Mouse (Mus musculus) adrenal gland, adult (tissue): ENCODE results near the gene Kalrn.
A peak's percentile ranks its signal among the peaks of the same experiment; 100 is the strongest.

Experiments
- DNase-seq, 2 experiments: peaks; one replicate each; pipeline ENCODE4 v3.0.0; 2022 to 2023; ENCODE audit warnings: low spot score in 1 of 2; ENCODE audit not compliant: inconsistent age in 2 of 2

The Kalrn gene

DNA sequence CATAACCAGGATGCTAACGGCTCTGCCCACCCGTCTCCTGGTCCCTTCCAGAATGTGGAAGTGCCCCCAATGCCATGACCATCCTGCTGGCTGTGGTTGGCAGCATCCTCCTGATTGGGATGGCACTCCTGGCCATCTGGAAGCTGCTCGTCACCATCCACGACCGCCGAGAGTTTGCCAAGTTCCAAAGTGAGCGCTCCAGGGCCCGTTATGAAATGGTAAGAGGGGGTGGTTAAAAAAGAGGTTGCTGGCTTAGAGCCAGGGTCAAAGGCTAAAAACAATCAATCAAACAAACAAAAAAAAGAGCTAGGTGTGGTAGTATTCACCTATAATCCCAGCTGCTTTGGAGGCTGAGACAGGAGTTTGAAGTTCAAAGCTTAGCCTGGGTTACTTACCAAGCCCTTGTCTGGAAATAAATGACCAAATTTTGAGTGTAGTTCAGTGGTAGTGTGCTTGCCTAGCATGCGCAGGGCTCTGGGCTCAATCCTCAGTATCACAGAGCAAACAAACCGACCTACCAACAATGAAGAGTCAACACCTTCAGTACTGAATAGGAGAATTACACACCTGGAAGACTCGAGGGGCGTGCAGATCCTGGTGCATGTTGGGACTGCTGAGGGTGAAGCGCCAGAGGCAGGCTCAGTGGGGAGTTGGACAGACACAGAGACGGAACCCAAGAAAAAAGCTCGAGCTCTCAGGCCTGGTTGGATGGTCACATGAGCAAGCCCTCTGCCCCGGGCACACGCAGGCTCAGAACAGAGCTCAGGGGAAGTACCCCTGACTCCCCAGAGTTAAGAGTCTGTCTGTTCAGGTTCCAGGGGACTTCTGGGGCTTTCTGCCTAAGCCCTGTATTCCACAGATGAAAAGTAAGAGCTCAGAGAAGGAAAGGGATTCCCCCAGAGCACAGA is 625.4 kb downstream of the Kalrn start:
- peak in 1 of 2 experiments; percentile 43 for DNase-seq

DNA sequence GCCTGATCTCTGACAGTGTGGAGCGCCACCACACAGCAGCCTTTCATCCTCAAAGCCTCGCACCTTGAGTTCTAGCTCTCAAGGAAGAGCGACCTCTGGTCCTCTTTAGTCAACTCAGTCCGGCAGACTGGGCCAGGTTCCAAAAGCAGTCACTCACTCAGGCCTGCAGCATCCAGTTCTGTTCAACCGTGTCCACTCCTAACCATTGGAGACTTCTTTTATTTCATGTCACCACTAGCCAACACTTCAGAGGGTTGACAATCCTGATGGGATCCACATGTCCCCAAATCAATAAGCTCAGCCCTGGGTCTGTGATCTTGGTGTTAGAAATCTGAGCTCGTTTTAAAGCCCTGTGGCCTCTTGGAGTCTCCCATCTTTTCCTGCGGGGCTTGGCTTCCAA is 627.3 kb downstream of the Kalrn start:
- peak in 1 of 2 experiments; percentile 41 for DNase-seq

DNA sequence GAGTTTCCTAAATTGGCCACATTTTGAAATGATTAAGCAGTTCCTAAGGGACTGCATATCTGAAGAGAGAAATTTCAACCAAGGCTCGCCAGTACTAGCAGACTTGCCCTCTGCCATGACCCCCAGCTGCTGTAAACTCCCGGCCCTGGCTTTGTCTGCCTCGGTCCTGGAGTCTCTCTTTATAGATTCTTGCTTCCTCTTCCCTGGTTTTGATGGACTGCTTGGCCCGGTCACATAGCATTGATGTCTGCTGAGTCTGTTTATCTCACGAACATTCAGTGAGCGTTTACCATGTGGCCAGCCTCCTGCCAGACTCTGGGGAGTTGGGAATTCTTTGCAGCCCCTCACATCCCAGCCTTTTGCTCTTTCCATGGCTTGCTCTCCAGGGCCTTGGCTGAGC is 628.6 kb downstream of the Kalrn start:
- DNase-seq: peak in 1 of 2 experiments; percentile 55

DNA sequence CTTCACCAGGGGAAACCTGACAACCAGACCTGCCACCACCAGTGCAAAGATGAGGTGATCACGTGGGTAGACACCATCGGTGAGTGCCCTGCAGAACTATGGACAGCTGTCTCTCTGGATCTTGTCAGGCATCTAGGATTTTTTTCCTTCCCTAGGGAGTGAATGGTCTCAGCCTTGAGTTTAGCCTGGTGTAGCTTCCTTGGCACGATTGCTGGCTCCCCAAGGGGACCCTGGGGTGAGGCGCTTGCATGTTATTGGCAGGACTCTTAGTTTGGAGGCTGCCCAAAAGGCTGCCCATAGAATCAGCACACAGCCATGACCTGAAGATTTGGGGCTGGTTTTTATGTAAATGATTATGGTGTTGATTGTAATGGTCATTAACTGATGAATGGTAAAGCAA is 629.2 kb downstream of the Kalrn start:
- DNase-seq: peak in 1 of 2 experiments; percentile 59

DNA sequence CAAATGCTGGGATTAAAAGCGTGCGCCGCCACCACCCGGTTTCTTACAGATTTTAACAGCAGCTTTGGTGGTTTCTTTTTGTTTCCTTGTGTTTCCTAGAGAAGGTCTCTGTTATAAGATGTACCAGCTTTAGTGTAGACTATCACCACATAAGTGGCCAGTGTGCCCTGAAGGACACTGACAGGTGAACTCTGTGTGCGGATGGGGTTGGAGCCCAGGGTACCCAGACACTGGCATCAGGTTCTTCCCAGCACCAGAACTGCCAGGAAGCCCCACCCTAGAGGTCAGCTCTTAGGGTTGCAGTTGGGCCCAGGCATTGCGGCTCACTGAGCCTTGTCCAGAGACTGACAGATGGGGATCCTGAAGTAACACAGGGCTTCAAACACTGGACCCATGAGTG is 629.9 kb downstream of the Kalrn start:
- peak in 1 of 2 experiments; percentile 28 for DNase-seq

DNA sequence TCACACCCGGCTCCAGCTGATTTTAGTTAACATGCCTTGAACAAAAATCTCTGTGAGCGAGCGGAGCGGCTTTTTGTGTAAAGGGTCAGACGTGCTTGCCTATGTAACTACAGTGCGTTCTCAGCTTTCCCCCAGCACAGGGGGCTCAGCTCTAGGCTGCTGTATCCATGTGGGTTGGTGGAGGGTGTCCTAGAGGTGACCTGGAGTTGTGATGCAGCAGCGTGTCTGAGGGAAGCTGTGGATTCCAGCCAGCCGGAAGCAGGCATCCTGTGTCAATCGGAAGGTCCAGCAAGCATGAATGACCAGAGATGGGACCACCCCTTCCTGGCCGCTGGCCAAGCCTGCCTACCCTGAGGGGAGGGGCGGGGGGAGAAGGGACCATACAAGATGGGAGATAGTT is 631.0 kb downstream of the Kalrn start:
- peak; percentile 69 to 82 for DNase-seq

DNA sequence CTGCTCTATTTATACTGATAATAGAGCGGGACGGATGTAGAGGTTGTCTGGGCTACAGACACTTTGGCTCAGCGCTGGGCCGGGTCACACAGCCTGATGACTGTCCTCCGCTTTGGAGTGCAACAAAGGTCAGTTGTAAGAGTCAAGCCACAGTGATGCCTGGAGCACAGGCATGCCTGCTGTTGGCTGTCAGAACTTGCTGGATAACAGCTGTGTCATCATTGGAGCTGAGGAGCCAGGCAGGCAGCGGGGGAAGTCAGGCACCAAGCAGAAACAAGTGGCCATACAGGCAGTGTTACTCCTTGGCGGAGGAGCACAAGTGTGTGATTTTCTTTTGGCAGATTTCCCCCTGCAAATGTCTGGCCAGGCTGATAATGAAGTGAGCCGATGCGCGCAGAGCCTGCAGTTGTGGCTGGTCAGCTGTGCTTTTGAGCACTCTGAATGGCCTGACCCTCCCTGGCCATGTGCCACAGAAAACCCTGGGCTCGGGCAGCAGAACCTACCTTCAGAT is 632.0 kb downstream of the Kalrn start:
- DNase-seq: peak; percentile 56 to 70

DNA sequence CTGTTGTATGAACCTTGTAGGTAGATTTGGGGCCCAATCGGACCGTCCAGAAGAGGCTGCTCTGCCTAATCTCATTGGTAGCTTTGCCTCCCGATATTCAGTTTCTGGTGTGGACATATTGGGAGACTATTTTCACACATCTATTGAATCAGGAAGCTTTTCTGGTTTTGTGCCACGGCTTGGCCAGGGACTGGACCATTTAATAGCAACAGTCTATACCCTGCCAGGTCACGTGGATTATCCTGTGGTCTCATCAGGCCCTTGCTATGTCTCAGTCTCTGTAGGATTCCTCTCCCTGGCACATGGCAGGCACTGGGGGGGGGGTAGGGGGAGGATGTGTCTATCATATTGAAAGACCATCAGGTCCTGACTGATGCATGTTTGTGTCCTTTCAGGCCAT is 633.2 kb downstream of the Kalrn start:
- no peak for DNase-seq

DNA sequence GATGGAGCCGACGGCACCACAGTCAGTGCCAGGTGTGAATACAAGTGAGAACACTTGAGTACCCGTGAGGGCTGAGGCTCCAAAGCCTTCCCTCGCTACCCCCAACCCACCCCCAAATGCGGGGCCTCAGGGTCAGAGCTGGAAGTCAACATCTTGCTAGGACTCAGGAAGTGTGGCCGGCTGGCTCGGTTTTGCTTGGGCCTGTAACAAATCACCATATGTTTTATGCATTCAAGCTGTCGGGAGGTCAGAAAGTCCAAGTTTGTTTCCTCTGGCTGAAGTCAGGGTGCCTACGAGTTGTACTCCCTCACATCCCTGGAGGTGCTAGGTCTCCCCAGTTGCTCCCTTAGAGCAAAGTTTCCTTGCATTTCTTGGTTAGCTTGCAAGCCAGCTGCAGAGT is 633.7 kb downstream of the Kalrn start:
- no peak for DNase-seq

DNA sequence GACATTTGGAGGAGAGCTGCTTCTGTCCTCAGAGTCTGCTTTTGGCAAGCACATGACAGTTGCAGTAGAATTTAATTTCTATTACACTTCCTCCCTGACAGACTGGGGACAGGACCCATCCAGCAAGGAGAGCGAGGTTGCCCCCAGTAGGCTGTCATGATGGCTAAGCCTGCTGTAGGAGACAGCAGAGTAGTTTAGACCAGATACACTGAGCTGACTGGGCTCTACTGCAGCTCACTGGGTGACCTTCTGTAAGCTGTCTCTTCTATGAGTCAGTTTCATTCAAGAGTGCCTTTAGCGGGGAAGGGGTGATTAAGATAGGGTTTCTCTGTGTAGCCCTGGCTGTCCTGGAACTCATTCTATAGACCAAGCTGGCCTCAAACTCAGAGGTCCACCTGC is 634.2 kb downstream of the Kalrn start:
- peak in 1 of 2 experiments; percentile 71 for DNase-seq

DNA sequence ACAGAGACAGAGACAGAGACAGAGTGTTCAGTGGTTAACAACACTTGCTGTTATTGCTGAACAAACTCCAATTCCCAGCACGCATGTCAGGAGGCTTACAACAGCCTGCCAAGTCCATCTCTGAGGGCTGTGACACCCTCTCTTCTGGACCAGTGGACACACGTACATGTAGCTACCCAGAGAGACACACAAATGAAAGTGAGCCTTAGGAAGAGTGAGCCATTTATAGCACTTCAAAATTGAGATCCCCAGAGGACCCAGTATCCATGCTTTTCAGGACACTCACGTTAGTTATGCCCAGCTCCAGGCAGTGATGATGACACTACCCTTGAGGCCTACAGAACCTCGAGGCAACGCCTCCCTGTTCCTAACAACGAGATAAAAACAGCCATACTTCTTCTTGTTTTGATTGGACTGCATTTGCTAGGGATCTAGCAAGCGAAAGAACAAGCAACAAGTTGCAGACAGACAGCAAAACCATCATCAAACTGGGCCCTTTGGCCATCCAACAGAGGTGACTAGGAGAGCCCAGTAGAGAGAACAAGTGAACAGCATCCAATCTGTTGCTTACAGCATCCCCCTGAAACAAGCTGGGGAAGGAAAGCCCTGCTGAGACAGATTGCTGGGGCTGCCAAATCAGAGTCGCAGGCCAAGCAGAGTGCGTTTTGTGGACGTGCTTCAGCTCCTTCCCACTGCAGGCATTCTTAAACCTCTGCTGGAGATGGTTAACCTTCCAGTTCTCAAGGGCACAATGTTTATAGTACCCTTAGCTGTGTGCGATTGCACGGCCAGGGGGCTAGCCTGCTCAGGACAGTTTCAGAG is 634.8 kb downstream of the Kalrn start:
- DNase-seq: no peak

DNA sequence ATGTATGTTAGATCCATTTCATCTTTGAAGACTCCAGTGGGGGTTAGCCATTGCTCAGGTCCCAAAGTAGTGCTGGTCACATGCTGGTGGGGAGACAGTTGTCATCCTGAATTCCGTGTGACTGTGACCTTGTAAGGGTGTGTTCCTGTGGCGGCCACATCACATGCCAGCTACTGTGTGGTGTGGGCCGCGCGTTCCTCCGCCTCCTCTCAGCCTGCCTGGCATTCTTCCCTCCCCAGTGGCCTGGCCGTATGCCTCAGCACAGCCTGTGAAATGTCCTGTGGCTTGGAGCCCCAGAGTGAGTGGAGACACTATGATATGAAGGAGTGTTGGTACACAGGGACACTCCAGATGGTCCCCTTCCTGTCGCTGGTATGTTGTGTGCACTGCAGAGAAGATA is 635.8 kb downstream of the Kalrn start:
- DNase-seq: peak; percentile 76 to 81

DNA sequence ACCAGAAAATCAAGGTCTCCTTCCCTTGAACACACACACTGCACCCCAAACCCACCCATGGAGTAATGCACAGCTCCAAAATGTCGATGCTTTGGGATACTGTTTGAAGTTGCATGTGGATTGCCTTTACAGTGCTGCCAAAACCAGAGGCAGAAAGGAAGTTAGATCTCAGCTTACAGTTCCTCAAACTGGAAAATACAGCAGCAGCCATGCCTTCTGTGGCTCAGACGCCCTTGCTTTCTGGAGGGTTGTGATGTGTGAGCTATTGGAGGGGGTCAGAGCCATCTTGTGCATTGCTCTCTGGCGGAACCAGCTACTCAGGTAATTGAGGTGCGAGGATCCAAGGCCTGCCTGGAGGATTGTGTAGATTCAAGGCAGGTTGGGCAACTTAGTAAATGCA is 636.4 kb downstream of the Kalrn start:
- DNase-seq: no peak

DNA sequence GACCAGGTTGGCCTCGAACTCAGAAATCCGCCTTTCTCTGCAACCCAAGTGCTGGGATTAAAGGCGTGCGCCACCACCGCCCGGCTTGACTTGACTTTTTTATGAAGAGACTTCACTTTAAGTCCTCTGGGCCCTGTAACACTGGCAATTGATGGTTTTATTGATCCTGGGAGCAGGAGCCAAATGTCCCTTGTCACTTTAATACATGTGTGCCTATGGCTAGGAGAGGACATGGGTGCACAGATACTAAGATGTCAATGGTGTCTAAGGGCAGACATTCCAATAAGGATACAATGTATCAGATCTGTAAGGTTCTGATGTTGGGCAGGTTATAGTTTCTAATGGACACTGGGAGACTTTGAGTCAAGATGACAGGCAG is 637.9 kb downstream of the Kalrn start:
- DNase-seq: no peak

DNA sequence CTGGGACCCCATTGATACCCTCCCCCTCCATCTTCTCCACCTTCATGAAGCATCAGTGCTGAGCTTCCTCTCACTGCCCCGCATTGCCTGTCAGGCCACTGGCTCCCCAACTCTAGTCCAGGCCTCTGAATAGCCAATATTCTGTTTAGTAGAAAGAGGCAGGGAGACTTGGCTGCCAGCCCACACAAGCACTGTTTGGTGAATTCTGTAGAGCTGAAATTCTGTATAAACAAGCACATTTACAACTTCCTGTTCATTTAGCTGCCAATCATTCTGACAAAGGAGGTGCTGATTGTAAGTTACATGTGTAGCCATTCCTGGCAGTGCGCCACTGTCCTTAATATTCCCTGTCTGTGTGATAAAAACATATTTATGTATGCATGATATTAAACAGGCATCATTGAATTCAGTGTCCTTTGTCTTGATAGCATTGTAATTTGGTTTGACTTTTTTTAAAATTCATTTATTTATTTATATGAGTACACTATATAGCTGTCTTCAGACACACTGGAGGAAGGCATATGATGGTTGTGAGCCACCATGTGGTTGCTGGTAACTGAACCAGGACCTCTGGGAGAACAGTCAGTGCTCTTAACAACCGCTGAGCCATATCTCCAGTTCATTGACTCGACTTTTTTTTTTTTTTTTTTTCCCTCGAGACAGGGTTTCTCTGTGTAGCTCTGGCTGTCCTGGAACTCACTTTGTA is 638.5 kb downstream of the Kalrn start:
- DNase-seq: no peak

DNA sequence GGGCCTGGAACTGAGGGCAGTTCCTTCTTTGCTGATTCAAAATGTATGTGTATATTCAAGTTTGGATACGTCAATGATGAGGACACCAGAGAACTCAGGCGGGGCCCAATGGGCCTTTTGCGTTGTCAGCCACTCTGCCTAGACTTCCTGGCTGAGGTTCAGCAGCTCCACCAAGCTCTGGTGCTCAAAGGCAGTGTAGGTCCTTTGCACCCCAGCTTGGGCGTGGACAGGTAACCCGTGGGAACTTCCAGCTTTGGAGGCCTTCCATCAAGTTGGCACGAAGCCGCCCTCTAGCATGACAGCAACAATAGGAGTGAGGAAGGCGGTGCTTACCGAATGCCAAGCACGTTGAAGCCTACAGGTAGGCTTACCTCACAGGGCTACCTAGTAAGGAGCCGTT is 639.9 kb downstream of the Kalrn start:
- DNase-seq: no peak

DNA sequence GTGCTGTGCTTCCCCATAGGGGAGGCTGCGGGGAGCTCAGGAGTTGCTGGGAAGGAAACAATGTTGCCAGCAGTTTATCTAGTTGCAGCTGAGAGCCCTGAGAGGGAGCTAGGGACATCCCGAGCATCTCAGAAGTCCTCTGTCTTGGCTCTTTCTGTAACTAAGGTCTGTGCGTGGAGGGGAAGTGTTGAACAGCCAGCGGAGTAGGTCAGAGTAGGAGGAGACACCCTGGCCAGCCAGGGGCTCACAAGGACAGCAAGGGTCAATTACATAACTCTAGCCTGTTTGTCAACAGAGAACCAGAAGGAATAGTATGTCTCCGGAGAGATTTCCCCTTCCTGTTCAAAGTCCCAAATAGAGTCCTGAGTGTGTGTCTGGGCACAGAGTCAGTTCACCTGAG is 641.2 kb downstream of the Kalrn start:
- peak; percentile 59 to 81 for DNase-seq

DNA sequence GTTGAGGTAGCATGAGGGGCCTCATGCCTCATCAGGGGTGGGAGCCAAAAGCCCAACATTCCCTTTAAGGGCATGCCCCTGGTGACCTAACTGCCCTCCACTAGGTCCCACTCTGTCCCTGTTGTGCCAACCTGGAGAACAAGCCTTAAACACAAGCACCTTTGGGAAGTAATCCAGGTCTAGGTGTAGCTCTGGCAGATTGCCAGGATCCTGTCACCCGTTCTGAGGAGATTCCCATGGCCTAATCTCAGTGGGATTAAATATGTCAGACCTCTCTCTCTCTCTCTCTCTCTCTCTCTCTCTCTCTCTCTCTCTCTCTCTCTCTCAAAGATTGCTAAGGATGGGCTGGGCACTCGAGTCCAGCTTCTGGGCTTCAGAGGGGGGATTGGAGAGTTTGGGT is 641.6 kb downstream of the Kalrn start:
- DNase-seq: no peak

DNA sequence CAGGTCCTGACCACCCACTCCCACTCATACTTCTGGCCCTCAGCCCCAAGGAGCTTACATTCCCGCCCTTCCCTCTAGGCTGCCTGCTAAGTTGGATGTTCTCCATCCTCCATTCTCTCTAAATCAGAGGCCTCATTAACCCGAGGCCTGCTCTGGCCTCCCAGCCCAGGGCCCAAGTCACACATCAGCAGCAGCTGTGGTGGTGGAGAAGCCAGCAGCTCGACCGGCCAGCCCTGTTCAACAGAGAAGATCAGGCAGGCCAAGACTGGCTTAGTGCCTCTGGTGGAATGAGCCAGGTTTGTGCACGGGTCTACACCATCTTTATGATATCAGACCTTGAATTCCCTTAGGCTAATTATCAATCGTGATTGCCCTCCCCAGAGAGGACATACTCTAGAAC is 642.5 kb downstream of the Kalrn start:
- DNase-seq: no peak

DNA sequence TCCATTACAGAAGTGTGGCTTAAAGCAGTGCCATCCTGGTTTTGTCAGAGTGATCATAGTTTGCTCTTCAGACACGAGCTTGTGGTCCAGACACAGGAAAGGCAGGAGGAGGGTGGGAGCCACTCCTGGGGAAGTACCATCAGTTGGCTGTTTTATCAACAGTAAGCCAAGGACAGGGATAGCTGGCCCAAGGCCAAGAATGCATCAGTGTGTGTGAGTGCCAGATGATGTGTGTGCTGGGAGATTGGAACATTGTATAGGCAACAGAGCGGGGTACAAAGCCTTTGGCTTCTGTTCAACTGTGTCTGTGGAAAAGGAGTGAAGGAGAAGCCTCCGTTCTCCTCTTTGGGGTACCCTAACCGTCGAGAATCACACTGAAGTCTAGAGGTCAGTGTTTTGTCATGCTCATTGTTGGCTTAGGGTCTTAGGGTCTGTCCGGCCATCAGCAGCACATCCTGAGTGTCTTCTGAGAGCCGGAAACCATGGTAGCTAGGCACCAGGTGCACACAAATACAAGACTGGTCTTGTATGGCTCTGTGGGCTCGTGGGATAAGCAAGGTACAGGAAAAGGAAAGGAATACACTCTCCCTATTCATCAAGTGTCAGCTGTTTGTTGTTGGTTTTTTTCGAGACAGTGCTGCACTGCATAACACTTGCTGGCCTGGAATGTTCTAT is 644.4 kb downstream of the Kalrn start:
- DNase-seq: peak; percentile 79 to 88
